Mouse (Mus musculus) lung, postnatal 0 days (tissue): ENCODE data around the gene Oaz2.

Source experiments
- CTCF ChIP-seq: IDR thresholded peaks from 2 replicates; pipeline ENCODE4 v1.5.1; 2016; ENCODE audit warnings: antibody characterized with exemption, mild to moderate bottlenecking
- EP300 ChIP-seq: IDR thresholded peaks from 2 replicates; pipeline ENCODE4 v1.6.1; 2016; ENCODE audit warnings: antibody characterized with exemption, mild to moderate bottlenecking, control low read depth

DNA sequence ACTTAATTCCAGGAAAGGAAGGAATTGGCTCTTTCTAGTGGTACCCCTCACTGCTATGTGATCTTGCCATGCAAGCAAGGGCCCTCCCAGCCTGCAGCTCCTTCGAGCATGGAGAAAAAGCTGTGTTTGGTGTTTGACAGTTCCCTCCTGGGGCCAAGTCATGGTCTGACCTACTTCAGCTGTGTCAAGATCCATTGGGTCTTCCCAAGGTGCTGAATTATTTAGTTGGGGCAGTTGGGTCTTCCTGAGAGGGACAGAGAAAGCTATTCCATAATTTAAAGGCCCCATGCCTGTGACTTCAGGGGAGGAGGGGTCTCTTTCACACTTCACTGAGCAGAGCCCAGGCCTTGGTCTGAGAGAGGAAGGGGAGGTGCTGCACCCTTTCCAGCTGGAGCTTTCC is 6.3 kb upstream of the Oaz2 start:
- TF ChIP-seq CTCF (no peak), EP300 (no peak)
